Mouse (Mus musculus) 416B (cell line): Measurements from ENCODE around the gene Layn.

ENCODE experiments used
- DNase-seq: peaks from one replicate; pipeline ENCODE4 v3.0.0; 2011; ENCODE audit warnings: low read depth

Gene Layn

GRCm38 (mm10) chr9:51032291-51032690 is 44.6 kb downstream of the Layn start:
- DNase-seq: no peak

DNA sequence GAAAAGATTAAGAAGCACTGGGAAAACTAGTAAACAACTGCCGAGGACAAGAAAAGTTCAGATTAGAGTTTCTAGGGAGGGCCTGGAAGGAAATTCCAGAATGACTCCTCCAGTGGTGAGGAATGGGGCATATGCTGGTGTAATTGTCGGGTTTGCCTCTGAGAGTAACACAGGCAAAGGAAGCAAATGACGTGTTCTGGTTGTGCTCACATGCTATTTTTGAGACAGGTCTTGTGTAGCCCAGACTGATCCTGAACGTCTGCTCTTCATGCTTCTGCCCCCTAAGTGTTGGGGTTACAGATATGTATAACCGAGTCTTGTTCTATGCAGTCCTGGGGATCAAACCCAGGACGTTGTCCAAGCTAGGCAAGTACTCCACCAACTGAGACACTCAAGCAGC is 45.3 kb downstream of the Layn start:
- no peak for DNase-seq

DNA sequence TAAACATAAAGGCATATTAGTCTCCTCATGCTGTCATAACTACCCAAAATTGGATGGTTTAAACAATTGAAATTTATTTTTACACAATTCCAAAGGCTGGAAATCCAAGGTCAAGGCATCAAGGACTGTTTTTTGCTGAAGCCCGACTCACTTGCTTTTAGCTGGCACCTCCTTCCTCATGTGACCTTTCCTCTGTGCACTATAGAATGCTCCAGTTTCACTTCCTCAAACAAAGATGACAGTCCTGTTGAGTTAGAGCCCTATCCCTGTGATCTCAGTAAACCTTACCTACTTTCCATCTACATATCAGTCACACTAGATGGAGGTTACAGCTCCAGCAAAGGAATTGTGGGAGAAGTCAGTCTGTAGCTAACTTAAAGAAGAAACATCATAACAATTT is 46.7 kb downstream of the Layn start:
- peak; percentile 50 for DNase-seq

GRCm38 (mm10) chr9:51026952-51027351 is 49.9 kb downstream of the Layn start:
- DNase-seq: peak; percentile 38

GRCm38 (mm10) chr9:51021123-51021795 is 55.6 kb downstream of the Layn start:
- peak; percentile 82 for DNase-seq

DNA sequence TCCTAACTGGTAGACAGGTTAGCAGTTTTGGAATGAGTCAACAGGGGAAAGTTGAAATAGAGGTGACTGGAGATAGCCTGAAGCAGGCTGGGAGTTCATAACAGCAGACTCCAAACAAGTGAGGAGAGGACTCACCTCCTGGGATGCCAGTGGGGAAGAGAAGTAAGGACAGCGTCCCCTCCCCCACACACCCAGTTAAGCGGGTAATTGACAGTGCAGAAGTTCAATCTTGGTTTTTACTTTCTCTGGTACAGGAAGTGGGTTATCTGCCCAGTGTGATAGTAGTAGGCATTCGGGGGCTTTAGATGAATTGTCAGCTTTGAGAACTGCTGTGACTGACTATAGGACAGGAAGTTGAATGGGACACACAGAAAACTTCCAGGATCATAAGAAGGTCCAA is 56.5 kb downstream of the Layn start:
- peak; percentile 73 for DNase-seq

DNA sequence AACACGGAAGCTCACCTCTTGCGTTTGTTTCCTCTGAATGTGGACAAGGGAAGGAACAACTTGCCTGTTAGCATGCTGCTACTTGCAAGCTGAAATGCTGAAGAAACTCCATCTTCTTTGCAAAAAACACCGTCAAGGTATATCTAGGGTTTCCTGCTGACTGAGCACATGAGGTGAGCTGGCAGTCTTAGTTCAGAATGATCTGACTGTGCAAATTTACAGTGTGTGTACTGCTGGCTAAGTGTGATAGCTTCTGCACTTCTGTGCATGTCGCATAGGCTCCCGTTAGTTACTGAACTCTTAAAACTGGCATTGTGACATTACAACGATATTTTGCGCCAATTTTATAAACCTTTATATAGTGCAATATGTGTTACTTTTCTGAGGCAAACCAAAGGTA is 57.2 kb downstream of the Layn start:
- no peak for DNase-seq

DNA sequence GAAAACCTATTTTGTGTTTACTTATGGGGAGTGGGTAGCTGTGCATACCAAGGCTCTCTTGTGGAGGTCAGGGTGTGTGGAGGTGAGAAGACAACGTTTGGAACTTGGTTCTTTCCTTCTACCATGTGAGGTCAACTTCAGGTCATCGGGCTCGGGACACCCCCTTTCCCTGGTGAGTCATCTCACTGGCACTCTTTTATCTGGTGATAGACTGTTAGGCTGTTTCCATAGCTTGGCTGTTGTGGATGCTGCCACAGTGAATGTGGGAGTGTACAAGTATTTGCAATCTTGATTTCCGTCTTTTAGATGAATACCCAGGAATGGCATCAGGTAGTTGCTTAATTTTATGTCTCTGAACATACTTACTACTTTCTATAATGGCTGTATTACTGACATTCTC is 61.2 kb downstream of the Layn start:
- peak; percentile 82 for DNase-seq

DNA sequence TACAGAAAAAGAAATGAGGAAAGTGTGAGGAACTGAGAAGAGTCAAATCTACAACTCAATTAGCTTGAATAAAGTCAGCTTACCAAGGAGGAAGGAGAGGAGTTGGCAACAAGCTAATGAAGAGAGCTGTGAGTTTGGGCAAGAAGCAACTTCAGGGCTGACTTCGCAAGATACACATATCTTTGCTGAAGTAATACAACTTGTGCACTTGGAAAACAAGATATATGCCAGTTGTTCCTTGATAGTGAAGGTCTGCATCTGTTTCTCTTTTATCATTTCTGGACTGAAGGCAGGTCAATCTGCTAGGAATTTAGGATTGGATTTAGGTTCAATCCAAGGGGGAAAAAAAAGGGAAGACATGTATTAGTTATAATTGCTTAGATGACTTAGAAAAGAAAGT is 63.2 kb downstream of the Layn start:
- no peak for DNase-seq

- no peak for DNase-seq
These were observed 67.3 kb downstream of the Layn start for GRCm38 (mm10) chr9:51009656-51009950.

DNA sequence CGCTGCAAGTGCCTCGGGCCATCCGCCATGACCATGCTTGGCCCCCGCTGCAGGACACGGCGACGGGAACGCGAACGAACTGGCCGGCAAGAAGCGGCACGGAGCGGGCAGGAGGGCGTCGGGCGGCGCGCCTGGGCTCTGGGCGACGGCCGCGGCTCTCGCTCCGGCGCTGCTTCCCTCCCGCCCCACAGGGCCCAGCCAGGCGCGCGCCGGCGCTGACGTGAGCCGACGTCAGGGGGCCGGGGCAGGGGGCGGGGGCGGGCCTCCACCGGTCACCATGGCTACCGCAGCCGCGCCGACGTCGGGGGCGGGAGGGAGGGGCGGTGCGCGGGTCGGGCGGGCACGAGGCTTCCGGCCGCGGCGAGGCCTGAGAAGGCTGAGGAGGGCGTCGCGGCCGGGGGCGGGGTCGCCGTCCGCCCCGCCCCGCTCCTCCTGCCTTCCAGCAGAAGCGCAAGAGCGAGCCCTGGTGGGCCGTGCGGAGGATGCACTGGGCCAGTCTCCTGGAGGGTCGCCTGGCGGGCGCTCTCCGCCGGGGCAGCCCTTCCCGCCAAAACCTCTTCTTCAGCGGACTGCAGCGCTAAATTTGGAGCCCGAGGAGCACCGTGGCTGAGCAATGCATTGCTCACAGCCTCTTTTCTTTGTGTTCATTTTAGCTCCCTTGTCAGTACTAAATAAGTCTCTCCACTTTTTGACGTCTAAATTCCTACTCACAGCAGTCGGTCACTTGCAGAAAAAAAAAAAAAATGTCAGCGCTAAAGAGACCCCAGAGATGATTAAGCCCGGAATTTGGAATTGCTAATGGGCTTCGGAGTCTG is 67.8 kb downstream of the Layn start, which contains the start of gene Sik2:
Sik2 (minus strand) TSS at position 233 of the 815 bp plus-strand sequence.
- peak; percentile 95 for DNase-seq

DNA sequence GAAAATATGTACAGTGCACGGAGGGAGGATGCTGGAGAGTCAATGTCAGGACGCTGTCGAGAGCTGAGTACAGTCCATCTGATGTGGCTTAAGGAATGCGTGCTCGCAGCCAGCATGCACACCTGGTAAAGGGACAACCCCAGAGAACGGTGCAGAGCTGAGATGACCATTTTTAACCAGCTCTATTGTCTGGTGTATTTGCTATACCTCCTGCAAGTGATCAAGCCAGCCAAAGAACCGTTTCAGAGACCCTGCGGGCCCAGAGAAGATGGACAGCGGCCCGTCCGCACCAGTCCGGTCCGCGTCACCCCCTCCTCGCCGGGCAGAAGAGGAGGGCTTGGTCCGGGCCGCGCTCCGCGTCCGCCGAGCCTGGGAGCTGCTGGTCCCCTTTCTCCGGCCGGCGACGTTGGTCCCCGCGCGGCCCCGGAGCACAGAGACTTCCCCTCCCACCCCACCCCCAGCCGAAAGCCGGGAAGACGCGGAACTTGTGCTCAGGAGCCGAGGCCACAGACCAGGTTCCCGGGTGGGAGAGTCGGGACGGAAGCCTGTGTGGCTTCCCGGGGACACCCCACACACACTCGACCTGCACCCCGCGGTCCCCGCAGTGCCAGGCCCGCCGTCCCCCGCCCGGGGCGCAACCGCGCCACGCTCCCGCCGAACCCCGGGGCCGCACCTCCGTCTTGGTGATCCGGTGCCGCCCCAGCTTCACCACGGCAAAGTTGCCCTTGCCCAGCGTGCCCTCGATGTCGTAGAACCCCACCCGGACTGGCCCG is 68.6 kb downstream of the Layn start:
- peak; percentile 51 for DNase-seq

- DNase-seq: no peak
These were observed 69.2 kb downstream of the Layn start for GRCm38 (mm10) chr9:51007726-51008067.

DNA sequence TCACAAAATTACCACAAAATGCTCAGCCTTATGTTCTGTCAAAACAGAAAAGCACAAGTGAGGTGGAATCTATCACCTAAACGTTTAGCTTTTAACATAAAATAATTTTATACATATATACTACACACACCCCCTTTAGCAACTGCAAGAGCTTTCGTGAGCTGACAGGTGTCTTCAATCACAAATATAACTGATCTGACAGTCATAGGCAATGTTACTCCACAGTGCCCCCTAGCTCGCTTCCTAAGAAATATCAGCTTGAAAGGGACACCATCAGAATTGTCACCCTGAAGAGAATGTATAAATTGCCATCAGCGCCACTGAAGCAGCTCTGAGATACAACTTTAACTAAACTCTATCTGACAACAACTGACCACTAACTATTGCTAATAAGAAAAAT is 70.0 kb downstream of the Layn start:
- peak; percentile 86 for DNase-seq
